Mouse (Mus musculus) thymus, adult 2 months (tissue): ENCODE data around the gene Pck2.

Source experiments
- CTCF ChIP-seq: fragments of 200-500 bp; IDR thresholded peaks from 2 replicates; pipeline ENCODE4 v1.5.1; 2012; ENCODE audit warnings: mild to moderate bottlenecking, control low read depth, low read length, moderate library complexity, borderline replicate concordance; ENCODE audit not compliant: control insufficient read depth, poor library complexity, insufficient read depth; ENCODE audit errors: extremely low read depth
- POLR2A ChIP-seq: fragments of 200-500 bp; IDR thresholded peaks from 2 replicates; pipeline ENCODE4 v1.6.1; 2012; ENCODE audit warnings: mild to moderate bottlenecking, low read length, control low read depth, moderate library complexity; ENCODE audit not compliant: control insufficient read depth, poor library complexity, insufficient read depth; ENCODE audit errors: extremely low read depth

DNA sequence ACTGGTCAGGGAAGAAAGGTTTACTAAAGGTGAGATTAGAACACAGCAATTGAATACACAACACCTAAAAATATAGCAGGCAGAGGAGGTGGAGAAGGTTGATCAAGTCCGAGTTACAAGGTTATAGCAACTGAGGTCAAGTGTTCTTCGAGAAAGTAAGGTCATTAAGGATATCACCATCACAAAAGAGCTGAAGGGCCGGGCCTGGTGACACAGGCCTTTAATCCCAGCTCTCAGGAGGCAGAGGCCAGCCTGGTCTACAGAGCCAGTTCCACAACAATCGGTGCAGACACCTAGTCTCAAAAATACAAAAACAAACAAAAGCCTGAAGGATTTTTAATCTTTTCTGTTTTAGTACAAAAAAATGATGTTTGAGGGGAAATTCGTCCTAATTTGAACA, 11.3 kb downstream of the Pck2 start:
- TF ChIP-seq CTCF (no peak), POLR2A (no peak)
